Mouse (Mus musculus): ENCODE measurements around the gene Polr2c.

Polr2c gene

GRCm38 (mm10) chr8:94880742-94881141 lies 23.5 kb downstream of the Polr2c start:
- peak; percentile 55 for DNase-seq (ENCODE audit: inconsistent ontology term)

DNA sequence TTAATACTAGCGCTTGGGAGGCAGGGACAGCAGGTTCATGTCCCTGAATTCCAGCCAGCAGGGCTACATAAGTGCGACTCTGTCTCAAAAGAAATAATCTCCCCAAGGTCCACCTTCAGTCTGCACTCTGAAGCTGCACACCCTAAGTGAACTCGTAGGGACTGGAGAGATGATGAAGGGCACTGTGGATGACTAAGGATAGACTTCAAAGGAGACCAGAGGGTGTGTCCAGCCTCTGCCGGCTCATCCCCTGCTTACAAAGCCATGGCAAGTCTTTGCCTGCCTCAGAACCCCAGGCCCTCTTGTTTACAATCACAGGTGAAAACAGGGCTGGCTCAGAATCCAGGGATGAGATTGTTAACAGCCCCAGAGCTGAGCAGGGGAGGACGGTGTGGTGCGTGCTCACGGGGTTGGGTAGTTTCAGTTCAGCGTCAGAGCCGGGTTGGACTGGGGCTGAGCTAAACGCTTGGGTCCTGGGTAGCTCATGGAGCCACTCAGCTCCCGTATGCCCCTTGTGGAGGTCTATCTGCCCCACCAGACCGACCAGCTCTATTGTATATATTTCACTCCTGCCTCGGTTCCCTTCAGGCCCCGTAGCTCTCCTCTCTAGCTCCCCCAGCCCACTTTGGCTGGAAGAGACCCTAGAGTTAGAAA lies 31.3 kb downstream of the Polr2c start:
- DNase-seq (ENCODE audit: inconsistent ontology term) = no peak

DNA sequence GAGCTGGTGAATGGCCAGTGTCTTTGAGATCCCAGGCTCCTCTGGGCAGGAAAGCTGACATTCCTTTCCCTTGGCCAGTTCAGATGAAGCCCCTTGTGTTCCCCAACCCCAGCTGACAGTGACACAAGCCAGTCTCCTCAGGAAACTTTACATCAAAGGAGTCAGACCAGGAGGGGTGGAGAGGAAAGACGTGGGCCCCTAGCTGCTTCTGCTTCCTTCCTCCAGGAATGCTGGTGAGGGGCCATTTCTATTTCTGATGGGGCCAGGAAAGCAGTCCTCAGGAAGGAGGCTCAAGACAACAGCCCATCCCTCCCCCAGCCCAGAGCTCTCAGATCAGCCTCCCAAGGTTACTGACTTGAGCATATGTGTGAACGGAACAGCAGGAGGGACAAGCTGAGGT lies 35.7 kb downstream of the Polr2c start:
- DNase-seq (ENCODE audit: inconsistent ontology term) = no peak

- DNase-seq (ENCODE audit: inconsistent ontology term) = no peak
Measured at GRCm38 (mm10) chr8:94899262-94899661, 42.0 kb downstream of the Polr2c start.

- no peak for DNase-seq (ENCODE audit: inconsistent ontology term)
Measured at GRCm38 (mm10) chr8:94900617-94901016, 43.4 kb downstream of the Polr2c start.

DNA sequence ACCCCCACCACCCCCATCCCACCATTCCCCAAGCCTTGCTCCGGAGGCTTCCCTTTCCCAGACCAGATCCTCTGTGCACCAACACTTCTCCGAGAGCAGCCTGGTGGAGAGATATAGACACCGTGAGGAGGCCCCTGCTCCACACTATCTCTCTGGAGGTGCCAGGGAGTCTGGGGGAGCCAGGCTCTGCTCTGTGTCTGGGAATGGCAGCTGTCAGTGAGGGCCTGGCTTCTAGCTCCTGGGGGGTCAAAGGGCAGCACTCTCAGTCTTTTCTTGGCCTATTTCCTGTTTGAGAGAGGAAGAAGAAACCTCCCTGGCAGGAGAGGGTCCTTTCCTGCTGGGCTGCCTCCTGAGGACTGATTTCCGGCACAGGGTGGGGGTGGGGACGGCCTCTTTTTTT lies 43.8 kb downstream of the Polr2c start:
- DNase-seq (ENCODE audit: inconsistent ontology term) = no peak

GRCm38 (mm10) chr8:94903709-94904108 lies 46.5 kb downstream of the Polr2c start:
- DNase-seq (ENCODE audit: inconsistent ontology term) = no peak

GRCm38 (mm10) chr8:94904450-94905175 lies 47.4 kb downstream of the Polr2c start:
- peak; percentile 93 for DNase-seq (ENCODE audit: inconsistent ontology term)

DNA sequence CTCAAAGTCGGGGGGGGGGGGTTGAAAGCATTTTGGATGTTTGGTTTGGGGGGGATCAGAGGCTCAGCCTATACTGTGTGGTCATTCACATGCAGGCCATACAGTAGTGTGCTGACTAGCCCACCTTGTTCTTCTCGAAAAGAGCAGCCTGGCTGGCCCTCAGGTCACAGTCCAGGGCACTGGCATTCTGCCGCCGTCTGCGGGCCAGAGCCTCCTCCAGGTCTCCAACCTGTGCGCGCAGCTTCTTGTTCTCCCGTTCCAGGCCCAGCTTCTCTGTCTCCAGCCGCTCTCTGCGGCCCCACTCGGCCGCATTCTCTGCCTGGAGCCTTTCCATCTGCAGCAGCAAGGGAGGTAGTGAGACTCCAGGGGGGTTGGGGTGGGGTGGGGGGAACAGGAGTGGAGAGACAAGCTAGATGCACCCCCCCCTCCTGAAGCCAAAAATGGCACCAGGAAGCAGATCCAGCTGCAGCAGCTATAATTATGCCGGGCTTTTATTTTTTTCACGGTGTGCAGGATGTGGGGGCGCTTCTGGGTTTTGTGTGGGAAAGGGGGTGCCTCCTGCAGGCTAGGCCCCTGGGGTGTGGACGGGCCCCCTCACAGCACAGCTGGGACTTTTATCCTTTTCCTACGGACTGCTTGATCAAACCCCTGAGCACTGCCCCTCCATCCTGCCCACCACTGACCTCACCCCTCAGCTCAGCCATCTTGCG lies 50.5 kb downstream of the Polr2c start:
- DNase-seq (ENCODE audit: inconsistent ontology term) = no peak

- DNase-seq (ENCODE audit: inconsistent ontology term) = peak; percentile 72
Measured at GRCm38 (mm10) chr8:94908847-94909246, 51.6 kb downstream of the Polr2c start.

DNA sequence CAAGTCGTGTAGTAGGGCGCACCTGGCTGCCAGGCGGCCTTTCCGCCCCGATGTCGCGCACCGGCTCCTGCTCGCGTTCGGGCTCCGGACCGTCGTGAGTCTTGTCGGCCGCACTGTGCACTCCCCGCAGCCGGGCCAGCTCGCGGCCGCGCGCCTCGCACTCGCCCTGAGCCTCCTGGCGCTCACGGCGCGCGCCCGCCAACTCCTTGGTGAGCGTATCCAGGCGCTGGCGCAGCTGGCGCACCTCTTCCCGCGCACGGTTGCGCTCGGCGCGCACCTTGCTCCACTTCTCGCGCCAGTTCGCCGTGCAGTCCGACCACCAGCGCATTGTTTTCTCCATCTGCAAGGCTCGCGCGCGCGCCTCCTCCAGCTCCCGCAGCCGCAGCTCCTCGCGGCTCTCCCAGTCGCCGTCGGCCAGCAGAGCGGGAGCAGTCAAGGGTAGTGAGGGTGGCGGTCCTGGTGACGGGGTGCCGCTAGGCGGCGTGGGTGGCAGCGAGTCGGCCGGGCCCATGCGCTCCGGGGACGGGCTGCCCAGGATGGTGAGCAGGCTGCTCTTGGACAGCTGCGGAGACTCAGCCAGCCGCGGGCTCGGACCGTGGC lies 55.9 kb downstream of the Polr2c start:
- DNase-seq (ENCODE audit: inconsistent ontology term) = peak; percentile 68

DNA sequence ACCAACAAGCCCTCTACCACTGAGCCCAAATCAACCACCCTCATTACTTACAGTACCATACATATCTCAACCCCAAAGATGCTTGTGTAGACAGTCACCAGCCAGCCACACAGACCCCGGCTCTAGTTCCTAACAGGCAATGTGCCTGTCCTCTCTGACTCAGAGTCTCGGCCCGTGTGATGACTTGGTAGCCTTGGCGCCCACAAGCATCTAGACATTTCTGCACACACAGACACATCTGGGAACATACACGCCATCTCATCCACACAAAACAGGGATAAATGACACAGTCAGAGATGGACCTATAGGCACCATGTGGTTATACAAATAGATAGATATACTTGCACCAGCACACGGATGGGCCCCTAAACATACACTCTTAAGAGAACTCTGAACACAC lies 57.0 kb downstream of the Polr2c start:
- peak; percentile 32 for DNase-seq (ENCODE audit: inconsistent ontology term)

DNA sequence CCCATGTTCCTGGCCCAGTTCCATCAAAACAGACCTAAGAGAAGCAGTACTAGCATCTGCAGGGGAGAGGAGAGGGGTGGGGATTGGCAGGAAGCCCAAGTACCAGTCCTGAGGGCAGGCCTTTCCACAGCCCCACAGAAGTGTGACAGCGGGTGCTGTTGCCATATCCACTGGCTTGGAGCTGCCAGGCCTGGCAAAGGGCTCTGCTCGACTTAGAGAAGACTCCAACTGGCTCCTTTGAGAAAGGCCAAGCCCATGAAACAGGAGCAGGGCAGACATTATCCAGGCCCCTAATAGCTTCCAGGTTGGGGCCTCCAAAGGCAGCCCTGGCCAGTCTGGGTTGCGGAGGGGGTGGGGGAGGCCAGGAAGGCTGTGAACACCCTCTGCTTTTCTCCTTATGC lies 57.5 kb downstream of the Polr2c start:
- DNase-seq (ENCODE audit: inconsistent ontology term) = peak; percentile 41

GRCm38 (mm10) chr8:94916311-94916959 lies 59.2 kb downstream of the Polr2c start:
- no peak for DNase-seq (ENCODE audit: inconsistent ontology term)

DNA sequence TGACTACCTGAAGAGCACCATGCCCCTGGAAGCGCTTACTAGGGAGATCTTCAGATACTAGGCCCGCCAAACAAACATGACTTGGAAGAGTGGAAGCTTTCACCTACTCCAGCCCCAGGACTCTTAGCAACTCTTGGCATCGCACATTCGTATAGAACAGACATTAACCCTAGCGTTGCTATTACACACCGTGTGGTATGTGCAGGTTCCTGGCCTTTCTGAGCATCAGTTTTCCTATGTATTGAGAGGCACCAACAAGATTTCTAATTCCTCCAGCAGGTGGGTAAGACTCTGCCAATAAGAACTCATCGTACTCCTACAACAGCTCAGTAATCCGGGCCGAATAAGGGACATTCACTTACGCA lies 59.7 kb downstream of the Polr2c start:
- no peak for DNase-seq (ENCODE audit: inconsistent ontology term)

DNA sequence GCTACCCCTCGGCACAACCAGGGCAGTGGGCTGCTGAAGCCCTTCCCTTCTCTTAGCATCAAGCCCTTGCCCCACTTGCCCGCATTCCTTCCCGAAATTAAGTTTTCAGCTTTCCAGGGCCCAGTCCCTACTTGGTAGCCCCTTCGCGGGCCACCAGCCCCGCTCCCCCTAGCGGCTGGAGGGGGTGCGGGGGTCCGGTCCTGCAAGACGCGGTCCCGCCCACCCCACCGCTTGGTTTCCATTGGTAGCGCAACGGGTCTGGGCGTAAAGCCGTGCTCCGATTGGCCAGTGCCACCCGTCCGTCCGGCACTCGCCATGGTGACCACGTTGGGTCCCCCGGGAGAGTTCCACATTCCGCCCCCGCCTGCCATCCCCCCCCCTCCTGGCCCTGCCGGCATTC lies 60.1 kb downstream of the Polr2c start:
- DNase-seq (ENCODE audit: inconsistent ontology term) = peak; percentile 99

GRCm38 (mm10) chr8:94917851-94918495 lies 60.7 kb downstream of the Polr2c start, which contains the start of gene Ccdc102a:
Ccdc102a (minus strand) TSS chr8:94918098.
- DNase-seq (ENCODE audit: inconsistent ontology term) = peak; percentile 73

GRCm38 (mm10) chr8:94919256-94919655 lies 62.0 kb downstream of the Polr2c start:
- DNase-seq (ENCODE audit: inconsistent ontology term) = no peak

DNA sequence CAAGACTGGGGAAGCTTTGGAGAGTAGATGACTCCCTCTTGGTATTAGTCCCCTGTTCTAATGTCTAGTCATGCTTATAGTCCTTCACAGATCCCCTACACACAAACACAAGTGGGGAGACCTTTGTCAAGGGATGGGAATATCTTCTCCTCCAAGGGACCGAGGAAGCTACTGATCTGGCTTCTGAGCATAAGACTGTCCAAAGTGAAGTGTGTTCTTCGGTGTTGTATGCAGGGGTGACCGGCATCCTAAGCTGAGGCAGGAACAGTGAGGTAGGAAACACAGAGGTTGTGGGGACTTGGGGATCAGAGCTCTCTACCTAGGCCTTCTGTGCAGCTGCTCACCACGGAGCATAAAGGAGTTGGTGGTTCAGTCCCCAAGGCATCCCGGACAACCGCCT lies 64.9 kb downstream of the Polr2c start:
- DNase-seq (ENCODE audit: inconsistent ontology term) = no peak

DNA sequence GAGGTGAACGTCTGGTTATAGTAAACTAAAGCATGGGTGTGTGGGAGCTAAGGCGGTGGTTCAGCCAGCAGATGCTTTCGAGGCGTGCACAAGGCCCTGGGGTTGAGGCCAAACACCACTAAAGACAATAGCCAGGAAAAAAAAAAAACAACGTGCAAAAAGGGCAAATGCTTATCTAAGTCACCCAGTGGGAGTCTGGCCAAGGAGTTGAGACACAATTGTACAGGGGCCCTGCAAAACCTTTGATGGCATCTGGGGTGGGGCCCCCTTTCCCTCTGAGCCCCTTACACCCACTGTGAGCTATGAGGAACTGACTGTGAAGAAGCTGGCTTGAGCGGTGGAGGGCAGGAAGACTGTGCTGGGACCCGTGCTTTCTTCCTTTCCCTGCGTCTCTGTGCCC lies 65.4 kb downstream of the Polr2c start:
- no peak for DNase-seq (ENCODE audit: inconsistent ontology term)
